In genomic region chr13:16763746-16764145, GRCm38 (mm10) we compare ENCODE assay signal across 7 mouse cellular contexts.
DNase-seq lines count a peak whose midpoint lies in the region; ATAC-seq lines count a peak whose summit lies in the region.

No protein-coding gene starts in this region.

- WGBS in midbrain, embryonic 11.5 days = 12% methylated on average over 2 of the region's 2 CpGs
- 16% methylated on average over 2 of the region's 2 CpGs for WGBS in midbrain, embryonic 10.5 days

- H3K36me3 ChIP-seq in midbrain, embryonic 11.5 days (ENCODE audit: control insufficient read depth, insufficient read depth, low read length) = no peaks in the 10 kb centered on the region
- H3K36me3 ChIP-seq in midbrain, embryonic 10.5 days = no peaks in the 10 kb centered on the region

- ATAC-seq in midbrain, embryonic 11.5 days (ENCODE audit: low FRiP score) = peak; percentile 53; the same call in 1 of the 2 replicates
- ATAC-seq in hematopoietic stem cell, adult 5-6 weeks (replicated peaks in 1 of 2; ENCODE audit: insufficient read depth in 1 of 2, low FRiP score in 2 of 2, low TSS enrichment in 1 of 2, low read depth in 1 of 2, poor library complexity in 2 of 2, severe bottlenecking in 2 of 2) = peak; percentile 89 to 91

- H3K9me3 ChIP-seq in midbrain, embryonic 11.5 days (ENCODE audit: control insufficient read depth, low read length) = no peaks in the 10 kb centered on the region
- H3K9me3 ChIP-seq in midbrain, embryonic 10.5 days (replicated peaks) = no peaks in the 10 kb centered on the region

- peak; percentile 85 for DNase-seq in midbrain, embryonic 11.5 days (ENCODE audit: low spot score, missing footprints)
- no peak for DNase-seq in midbrain, embryonic 10.5 days (ENCODE audit: low spot score)
- peak; percentile 32 for DNase-seq in Muller cell, postnatal 12 days (ENCODE audit: inconsistent ontology term)
- peak; percentile 14 to 60 for DNase-seq in cerebellum, postnatal 25 days
- DNase-seq in left cerebral cortex, postnatal 4 days = peak; percentile 45
- DNase-seq in right cerebral cortex, postnatal 10 days (ENCODE audit: low spot score in 2 of 2) = peak; percentile 54 to 68

- H3K9ac ChIP-seq in midbrain, embryonic 11.5 days (ENCODE audit: low read length) = no peak overlapping the region

- H3K4me3 ChIP-seq in midbrain, embryonic 11.5 days (ENCODE audit: low read depth, low read length) = no peak overlapping the region
- H3K4me3 ChIP-seq in midbrain, embryonic 10.5 days = no peak overlapping the region

- H3K27ac ChIP-seq in midbrain, embryonic 11.5 days (ENCODE audit: low read depth, low read length) = no peak overlapping the region
- no peak overlapping the region for H3K27ac ChIP-seq in midbrain, embryonic 10.5 days (replicated peaks)

- H3K27me3 ChIP-seq in midbrain, embryonic 11.5 days (ENCODE audit: control insufficient read depth, insufficient read depth, low read length) = no peaks in the 10 kb centered on the region
- H3K27me3 ChIP-seq in midbrain, embryonic 10.5 days (ENCODE audit: low read depth, poor library complexity, severe bottlenecking) = no peaks in the 10 kb centered on the region

- no peaks in the 10 kb centered on the region for H3K4me1 ChIP-seq in midbrain, embryonic 11.5 days (ENCODE audit: control insufficient read depth, insufficient read depth, low read length)
- peaks cover 14% of the 10 kb centered on the region; the same call in 1 of the 2 replicates for H3K4me1 ChIP-seq in midbrain, embryonic 10.5 days

- intact Hi-C loops in left cerebral cortex, postnatal 4 days (cut with DNase I) = loop anchor here (5.0 kb wide), 2 partner anchors 636 to 741 kb away; no protein-coding TSS in a partner anchor

- H3K4me2 ChIP-seq in midbrain, embryonic 11.5 days = no peak overlapping the region
